Mouse (Mus musculus): ENCODE measurements at regions not wholly inside any gene's neighbourhood (a gene's known extent, or its start where the extent isn't known, plus 50 kb on each side); places are given as distances from the start of the nearest gene placed in this dataset.
"Not testable (repeated sequence)": the region's sequence is repeated elsewhere in the genome, so short reads cannot be mapped to it uniquely, and the experiment has no call there.

DNA sequence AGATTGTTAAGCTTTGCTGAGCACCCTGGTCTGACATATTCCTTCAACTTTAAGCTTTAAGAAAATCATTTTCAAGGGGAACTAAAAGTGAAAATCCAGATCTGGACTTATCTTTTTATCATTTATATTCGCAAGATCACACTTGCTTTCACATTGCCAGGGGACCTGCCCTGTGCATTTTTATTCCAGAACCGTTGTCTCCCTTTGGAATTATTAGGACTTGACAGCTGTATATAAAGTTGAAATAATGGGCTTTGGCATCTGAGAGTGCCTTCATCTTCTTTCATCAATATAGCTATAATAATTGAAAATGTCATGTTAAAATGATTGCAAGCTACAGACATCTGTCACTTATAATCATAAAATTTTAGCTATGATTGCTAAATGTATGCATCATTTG is 276.8 kb upstream of the Olfm3 start:
- no peak for DNase-seq (ENCODE audit: low spot score)

GRCm38 (mm10) chr3:114635362-114635761 is 268.5 kb upstream of the Olfm3 start:
- DNase-seq (ENCODE audit: low spot score) = no peak

DNA sequence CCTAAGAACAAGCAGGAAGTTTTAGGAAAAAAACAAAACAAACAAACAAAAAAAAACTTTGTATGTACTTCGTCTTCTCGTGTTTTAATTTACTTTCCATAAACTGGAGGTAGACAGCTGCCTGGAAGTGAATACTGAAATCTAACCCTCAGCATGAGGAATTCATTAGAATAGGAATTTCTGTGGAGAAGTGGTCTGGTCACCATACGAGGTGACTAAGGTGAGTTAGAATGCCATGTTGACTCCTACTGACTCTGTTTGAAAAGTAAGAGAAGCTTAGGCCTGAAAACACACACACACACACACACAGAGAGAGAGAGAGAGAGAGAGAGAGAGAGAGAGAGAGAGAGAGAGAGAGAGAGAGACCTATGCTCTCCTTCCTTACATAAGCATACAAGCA is 255.9 kb upstream of the Olfm3 start:
- no peak for DNase-seq (ENCODE audit: low spot score)

- DNase-seq (ENCODE audit: low spot score) = peak; percentile 2
These were observed 205.9 kb upstream of the Olfm3 start for GRCm38 (mm10) chr3:114697946-114698345.

- DNase-seq (ENCODE audit: low spot score) = no peak
These were observed 178.7 kb upstream of the Olfm3 start for GRCm38 (mm10) chr3:114725131-114725530.

GRCm38 (mm10) chr3:114736426-114736825 is 167.5 kb upstream of the Olfm3 start:
- no peak for DNase-seq (ENCODE audit: low spot score)

DNA sequence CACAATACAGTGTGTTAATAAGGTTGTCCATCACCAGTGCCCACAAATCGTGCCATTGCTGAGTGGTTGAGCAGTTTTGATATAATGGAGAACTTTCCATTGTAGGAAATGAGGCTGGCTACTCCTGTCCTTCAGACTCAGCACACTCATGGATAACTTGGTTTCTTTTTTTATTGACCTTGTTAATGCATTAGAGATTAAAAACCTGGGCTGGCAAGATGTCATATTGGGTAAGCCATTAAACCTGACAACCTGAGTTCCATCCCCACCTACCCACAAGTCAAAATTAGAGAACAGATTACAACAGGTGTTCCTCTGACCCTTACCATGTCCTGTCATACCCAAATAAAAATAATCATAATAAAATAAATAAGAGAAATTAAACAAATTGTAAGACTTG is 159.7 kb upstream of the Olfm3 start:
- no peak for DNase-seq (ENCODE audit: low spot score)

GRCm38 (mm10) chr3:114745131-114745530 is 158.7 kb upstream of the Olfm3 start:
- no peak for DNase-seq (ENCODE audit: low spot score)

- no peak for DNase-seq (ENCODE audit: low spot score)
These were observed 146.6 kb upstream of the Olfm3 start for GRCm38 (mm10) chr3:114757313-114757712.

DNA sequence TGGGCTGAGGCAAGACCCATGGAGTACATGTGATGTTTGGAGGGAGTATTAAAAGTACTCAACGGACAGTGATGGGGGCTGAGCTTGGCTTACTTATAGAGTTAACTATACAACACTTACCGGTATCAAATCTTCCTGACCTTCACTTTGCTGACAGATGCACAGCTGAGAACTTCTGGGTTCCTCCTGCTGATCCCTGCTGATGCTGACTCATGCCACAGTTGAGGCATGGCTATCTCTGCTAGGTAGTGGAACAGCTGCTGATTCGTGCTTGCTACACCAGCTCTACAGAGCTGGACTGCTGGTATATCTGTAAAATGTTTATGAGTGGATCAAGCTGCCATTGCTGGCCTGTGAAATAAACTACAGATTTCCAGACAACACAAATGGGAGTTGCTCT is 145.3 kb upstream of the Olfm3 start:
- no peak for DNase-seq (ENCODE audit: low spot score)

- no peak for DNase-seq (ENCODE audit: low spot score)
These were observed 144.4 kb upstream of the Olfm3 start for GRCm38 (mm10) chr3:114759290-114760002.

DNA sequence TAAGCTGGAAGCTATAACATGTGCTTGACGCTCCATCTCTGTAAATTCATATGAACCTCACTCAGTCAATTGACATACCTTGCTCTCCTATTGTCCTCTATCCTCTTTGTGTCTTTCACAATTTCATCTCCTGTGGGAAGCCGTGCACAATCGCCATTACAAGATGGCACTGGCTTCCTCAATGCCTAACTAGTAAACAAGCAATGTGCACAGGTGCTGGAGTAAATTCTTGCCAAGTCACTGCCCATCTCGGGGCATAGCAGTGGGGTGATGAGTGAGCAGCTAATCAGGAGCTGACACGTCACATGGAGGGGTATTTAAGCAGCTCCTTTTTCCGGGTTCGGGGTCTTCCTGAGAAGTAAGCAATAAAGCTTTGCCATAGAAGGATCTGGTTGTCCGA is 141.5 kb upstream of the Olfm3 start:
- not testable (repeated sequence) for DNase-seq (ENCODE audit: low spot score)

DNA sequence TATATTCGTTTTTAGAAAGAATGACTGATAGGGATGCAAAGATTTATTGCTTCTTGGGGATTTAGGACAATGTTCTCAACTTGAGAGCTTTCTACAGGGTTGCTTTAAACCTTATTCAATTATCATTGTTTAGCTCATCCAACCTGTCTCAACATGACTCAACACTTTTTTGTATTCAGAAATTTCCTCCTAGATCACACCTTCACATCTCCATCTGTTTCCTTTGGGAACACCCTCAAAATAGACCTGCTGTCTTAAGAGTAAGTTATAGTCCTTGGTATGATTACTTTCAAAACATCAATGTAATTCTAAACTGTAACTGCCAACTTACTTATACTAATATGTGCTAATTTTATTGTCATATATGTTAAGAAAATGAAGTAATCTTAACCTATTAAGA is 114.8 kb upstream of the Olfm3 start:
- DNase-seq (ENCODE audit: low spot score) = no peak

- DNase-seq (ENCODE audit: low spot score) = no peak
These were observed 113.9 kb upstream of the Olfm3 start for GRCm38 (mm10) chr3:114790005-114790404.

DNA sequence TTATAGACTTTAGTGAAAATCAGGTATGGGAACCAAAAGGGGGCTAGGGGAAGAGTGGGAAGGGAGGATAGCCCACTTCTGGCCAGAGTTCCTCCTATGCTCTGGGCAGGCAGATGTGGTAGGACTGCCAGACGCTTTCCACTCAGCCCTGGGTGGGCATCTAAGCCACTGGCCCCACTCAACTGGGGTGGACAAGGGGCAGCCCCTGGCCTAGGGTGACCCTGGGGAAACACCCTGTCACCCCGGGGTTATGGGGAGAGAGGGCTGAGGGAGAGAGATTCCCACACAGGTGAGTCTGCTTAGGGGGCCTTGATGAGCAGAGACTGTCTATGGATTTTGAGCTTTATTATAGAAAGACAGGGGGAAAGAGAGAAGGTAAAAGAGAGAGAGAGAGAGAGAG is 70.8 kb upstream of the Olfm3 start:
- DNase-seq (ENCODE audit: low spot score) = no peak

Data from retina, embryonic 14.5 days (tissue).